Mouse (Mus musculus) adipocyte (in vitro differentiated cells): ENCODE measurements around the gene Siglec1.
A peak's percentile ranks its signal among the peaks of the same experiment; 100 is the strongest.

Source experiments
- DNase-seq: peaks from one replicate; pipeline ENCODE4 v3.0.0-alpha.2; 2016; ENCODE audit warnings: low spot score

Gene Siglec1

DNA sequence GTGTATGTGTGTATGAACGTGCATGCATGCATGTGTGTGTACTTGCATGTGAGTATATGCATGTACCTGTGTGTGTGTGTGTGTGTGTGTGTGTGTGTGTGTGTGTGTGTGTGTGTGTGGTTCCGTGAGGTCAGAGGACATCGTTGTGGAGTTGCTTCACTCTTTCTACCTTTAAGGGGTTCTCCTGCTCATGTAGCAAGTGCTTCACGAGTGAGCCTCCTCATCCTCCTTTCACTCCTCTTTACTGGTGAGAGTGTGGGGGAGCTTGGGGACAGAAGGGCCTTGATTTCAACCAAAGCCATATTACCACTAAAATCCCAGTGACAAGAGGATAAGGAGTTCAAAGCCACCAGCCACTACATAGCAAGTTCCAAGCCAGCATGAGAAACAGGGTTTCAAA lies 10.5 kb upstream of the Siglec1 start:
- DNase-seq = no peak

DNA sequence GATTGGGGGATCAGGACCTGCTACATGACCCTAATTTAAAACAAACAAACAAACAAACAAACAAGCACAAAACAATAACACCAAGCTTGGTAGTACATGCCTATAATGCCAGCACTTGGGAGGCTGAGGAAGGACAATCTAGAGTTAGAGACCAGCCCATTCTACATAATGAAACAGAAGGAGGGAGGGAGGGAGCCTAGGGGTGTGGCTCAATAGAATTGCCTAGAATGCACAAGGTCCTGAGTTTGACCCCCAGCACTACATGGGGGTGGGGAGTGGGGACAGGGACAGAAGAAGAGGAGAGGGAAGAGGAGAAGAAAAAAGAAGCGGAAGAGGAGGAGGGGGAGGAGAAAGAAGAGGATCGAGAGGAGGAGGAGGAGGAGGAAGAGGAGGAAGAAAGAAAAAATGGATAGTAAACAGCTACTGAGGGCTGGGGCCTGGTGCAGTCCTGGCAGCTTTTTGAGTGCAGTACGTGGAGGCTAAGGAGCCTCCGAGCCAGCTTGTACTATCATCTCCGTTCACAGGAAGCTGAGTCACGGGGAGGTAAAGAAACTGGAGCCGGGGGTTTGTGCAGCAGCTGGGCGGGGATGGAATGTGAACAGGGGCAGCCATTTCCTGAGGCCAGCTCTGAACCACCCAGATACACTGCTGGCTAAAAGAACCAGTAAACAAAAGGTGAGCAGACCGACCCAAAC lies 9.7 kb upstream of the Siglec1 start:
- peak; percentile 50 for DNase-seq

DNA sequence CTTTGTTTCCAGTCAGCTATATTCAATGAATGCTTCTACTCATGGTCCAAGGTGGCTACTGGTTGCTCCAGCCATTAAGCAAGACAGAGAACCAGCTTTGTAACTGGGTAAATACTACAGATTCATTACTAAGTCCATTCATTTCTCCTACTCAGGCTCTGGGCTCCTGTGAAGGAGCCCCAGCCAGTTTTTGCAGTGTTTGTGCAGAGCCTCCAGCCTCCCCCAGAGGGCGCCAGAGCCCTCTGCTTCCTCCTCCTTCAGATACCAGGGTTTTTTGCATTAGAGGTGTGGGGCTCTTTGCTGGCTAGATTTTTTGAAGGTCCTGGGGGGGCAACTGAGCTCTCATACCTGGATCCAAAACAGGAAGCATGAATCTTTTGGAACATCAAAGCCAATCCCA lies 8.3 kb upstream of the Siglec1 start:
- DNase-seq = peak; percentile 90

DNA sequence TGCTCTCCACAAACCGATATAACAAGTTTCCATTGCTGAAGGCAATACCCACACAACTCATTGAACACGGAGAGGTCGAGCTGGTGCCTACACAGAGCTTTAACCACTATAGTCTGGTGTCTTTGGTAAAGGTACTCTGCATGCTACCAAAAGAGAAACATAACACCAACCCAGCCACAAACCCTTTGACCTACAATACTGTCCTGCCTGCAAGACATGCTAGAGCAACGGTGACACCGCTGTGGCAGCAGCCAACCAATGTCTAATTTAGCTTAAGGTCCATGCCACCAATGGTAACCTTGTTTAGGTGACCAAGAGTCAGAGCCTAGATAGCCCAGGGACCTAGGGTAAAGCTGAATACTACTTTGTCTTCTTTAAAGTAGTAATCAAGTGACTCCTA lies 7.0 kb upstream of the Siglec1 start:
- peak; percentile 28 for DNase-seq

DNA sequence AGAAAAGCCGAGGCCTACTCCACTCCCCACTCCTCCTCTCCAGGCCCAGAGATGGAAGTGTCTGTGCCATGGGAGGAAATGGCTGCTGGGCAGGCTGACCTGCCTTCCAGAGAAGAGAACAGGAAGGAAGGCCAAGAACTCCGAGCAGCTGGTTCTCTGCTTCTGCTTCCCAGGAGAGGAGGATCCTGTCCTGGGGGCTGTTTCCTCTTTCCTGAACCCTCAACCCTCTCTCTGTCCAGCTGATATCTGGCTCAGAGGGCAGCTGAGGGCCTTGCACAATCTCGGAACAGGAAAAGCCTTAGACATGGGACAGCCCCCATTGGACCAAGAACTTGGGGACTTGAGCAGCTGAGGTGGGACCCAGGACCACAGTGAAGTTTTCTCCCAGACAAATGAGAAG lies 4.3 kb upstream of the Siglec1 start:
- peak; percentile 35 for DNase-seq

DNA sequence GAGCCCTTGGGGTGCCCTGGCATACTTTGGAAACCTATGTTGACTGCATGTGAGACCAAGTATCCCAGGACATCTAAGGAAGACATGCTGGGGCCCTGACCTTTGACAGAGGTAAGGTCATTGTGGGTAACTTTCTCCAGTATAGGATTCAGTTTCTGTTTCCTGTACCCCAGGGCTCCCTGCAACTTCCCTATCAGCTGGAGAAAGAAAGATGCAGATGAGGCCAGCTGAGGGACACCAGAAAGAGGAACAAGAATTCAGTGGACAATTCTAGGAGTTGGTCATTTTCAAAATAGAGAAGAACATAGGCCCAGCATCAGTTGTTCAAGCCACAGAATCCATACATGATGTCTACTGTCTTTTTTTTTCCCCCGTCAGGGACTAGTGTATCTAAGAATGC lies 3.1 kb upstream of the Siglec1 start:
- DNase-seq = no peak

DNA sequence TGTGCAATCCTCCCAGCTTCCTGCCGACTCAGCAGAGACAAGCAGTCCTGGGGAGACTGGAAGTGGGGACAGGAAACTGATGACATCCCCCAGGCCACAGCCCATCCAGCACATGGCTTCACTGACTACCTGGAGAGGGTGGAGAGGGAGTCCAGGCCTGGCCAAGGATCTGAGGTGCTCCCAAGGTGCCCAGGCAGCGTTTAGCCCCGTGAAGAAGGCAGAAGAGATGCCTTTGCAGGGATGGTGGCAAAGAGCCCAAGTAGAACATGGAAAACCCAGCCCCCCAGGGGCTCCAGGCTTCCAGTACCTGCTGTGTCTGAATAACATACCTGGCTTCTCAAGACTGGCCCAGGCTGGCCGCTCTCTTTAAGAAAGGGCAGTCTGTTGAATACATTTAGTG lies 2.0 kb upstream of the Siglec1 start:
- no peak for DNase-seq

DNA sequence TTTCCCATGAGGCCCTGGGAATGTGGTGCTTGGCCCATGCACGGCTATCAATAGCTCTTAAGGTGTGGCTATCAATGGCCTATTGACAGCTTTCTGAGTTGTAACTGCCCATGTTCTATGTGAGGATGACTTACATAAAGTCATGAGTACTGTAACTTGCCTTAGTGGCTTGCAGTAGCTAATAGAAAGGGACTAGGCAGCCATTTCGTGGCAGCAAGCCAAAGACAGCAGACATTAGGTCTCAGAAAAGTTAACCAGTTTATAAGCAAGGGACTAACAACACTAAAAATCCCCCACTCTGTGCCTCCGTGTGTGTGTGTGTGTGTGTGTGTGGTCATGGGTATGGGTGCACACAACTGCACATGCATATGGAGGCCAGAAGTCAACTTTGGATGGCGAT lies 2.4 kb downstream of the Siglec1 start:
- DNase-seq = peak; percentile 49

DNA sequence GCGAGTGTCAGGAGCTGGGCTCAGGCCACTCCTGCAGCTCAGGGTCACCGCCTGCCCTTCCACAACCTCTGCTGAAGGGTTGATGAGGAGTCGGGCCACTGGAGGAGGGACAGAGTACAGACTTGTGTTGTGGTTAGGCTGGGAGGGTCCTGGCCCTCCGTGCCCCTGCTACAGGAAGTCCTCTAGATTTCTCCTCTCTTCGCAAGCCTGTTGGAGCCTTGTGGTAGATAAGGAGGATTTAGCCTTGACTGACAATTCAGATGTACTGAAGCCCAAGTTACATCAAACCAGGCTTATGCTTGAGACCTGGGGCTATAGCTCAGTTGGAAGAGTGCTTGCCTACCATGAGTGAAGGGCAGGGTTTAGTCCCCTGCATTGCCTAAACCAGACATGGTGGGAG lies 6.1 kb downstream of the Siglec1 start:
- DNase-seq = no peak

DNA sequence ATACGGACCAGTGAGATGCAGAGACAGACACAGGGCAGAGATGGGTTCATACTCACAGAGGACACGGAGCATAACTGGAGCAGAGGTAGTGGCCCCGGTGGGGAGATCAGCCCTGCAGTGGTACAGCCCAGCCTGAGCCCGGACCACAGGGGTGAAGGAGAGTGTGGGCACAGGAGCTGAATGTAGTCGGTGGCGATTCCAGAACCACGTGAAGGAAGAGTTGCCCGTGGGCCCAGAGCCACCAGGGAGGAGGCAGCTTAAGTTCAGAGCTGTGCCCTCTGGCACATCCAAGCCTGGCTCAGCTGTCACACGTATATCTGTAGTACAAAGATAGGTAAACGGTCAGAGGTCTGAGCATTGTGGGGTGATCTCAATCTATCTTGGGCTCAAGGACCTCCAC lies 14.0 kb downstream of the Siglec1 start:
- no peak for DNase-seq

DNA sequence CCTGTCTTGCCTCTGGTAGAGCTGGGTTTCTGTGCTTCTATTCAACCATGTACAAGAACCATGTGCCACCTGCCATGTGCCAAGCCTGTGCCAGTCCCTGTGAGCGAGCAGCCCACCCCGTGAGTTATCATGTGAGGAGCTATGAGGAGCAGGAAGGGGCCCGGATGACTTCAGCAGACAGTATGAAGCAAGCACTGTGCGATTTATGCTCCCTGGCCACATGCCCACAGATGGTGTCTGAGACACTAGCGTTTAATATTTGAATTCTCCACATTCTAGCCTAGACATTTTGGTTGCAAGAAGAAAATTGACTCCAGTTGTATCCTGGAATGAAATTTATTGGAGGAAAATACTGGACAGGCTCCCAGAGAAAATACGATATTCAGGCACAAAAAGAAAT lies 19.1 kb downstream of the Siglec1 start:
- DNase-seq = peak; percentile 57

DNA sequence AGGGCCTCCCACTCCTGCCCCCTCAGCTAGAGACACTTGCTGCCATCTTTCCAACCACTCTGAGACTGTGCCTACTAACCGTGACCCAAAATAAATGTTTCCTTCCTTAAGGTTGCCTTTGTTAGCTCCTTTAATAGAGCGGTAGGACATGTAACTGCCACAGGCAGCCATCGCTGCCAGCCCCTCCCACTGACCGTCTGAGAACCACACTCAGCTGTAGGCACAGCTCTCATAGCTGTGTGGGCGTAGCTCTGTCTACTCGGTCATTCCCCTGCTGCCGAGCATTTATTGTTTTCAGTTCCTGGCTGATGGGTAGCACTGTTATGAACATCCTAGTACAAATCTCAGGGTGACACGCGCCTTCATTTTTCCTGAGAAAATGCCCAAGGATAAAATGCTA lies 20.2 kb downstream of the Siglec1 start:
- no peak for DNase-seq

DNA sequence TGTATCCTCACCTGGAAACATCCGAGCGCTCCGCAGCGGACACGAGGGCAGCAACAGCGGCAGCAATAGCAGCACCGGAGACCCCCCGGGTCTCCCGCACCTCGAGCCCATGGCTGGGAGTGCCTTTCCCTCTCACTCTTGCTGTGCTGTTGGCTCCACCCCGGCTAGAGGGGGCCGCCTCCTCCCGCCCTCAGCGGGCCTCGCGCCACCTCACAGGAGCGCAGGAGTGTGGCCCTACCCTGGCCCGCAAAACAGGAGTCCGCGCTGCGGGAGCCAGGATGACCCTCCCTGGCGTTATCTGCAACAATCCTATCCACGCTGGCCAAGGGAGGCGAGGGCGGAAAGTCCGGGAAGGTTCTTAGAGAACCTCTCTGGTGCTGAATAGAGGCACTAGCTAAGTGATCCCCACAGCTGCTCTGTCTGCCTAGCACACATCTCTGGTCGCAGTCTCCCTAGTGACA lies 23.1 kb downstream of the Siglec1 start, which contains the start of gene Adam33:
Gene Adam33, minus strand, starts transcription at position 411 of the 461 bp plus-strand sequence.
- no peak for DNase-seq

DNA sequence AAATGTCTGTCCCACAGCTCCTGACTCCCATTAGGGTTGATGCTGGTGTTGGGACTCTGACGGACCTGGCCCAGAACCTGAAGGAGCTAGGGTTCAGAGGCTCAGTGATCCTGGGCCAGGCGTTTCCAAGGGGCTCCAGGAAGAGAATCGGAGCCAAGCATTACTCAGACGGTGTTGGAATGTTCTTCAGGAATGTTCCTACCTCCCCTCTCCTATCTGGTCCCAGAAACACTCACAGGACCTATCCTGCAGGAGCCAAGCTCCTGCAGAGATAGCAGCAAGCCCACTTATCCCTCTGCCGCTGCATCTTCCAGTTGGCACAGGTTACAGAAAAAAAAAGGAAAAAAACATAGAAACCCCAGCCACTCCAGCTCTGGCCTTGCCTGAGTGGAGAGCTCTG lies 25.0 kb downstream of the Siglec1 start:
- DNase-seq = no peak

DNA sequence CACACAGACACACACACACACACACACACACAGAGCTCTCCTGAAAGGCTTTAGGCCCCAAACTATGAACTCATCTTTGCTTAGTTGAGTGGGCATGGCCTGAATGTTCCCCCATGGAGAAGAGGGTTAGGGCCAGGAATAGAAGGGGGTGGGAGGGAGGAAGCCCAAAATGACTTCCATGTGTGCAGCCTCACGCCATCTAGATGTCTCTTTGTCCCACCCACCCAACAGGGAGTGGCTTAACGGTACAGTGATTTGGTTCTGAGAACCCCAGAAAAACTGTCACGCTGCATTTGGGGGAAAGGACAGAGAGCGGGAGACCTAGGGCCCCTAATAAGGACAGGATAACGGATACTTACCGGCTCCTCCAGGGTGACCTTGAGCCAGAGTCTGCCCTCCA lies 25.8 kb downstream of the Siglec1 start:
- peak; percentile 26 for DNase-seq

DNA sequence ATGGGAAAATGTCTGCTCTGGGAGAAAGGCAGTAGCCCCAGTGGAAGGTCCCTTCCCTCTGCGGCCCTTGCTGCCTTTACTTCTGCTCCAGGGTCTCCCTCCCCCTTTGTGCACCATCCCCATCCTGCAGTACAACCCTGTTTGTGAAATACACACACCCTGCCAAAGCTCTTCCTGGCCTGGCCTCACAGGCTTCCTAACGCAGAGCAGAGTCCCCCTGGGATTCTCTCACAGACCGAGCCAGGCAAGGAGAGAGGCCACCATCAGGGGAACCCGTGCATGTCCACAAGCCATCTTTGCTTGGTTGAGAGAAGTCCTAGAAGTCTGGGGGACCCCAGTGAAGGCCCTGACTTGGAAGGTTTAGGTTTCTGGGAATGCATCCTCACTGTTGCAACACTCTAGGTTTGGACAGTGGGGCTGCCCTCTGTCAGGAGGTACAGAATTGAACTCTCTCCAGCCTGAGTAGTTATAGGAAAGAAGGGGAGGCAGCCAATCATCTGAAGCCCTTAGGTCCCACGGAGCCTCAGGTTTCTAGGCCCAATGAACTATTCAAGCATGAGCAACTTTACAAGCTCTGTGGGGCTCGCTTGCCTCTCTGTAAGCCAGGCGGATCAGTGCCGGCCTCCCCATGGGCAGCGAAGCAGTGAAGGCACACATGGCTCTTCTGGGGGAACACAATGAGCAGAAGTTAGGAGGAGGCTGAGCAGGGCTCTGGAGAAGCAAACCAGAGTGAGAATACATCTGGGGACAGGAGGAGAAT lies 26.6 kb downstream of the Siglec1 start:
- DNase-seq = peak; percentile 92

DNA sequence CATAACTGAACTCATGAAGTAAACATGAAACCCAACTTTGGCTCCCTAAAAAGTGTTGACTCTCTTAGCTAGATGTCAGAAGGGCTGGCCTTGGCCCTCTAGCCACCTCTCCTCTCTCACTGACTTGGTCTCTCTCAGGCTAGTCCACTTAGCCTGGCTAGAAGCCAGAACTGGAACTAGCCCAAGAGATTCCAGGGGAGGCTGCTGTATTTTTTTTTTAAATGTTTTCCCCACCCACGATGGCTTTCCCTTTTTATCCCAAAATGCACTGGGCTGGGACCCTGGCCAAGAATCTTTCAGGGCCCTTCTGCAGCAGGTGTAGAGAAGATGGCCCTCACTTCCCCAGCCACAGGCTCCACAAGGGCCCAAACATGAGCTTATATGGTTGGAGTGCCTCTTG lies 27.2 kb downstream of the Siglec1 start:
- DNase-seq = peak; percentile 97

DNA sequence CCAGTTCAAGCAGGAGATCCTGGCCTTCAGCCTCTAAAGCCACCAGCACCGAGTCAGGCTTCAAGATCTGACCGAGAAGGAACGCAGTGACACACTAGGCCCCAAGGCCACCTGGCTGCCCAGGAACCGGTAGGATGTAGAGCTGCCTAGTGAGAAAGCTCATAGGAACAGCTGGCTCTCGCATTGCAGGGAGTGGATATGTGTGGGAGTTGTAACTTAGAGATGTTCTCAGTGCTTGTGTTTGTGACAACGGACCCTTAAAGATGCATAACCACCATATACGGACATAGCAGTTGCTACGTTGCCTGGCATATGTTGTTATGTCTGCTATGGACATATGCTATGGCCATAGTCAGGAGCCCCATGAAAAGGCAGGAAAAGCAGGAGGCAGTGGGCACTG lies 27.9 kb downstream of the Siglec1 start:
- no peak for DNase-seq

DNA sequence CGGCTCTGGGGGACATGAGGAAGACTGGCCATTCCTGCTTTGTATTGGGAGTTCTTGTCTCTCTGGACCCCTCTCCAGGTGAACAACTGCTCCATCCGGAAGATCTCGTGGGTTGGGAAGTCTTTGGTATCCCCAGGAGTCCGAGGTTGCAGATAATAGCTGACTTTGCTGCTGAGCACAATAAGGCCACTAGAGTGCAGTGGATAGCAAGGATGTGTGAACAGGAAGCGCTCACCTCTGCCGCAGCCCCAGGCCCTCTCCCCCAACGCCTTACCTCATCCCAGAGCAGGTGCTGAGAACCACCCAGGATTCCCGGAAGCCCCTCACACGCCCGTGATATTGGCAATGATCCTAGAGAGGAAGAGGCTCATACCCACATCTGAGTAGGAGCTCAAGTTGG lies 30.4 kb downstream of the Siglec1 start:
- peak; percentile 43 for DNase-seq

DNA sequence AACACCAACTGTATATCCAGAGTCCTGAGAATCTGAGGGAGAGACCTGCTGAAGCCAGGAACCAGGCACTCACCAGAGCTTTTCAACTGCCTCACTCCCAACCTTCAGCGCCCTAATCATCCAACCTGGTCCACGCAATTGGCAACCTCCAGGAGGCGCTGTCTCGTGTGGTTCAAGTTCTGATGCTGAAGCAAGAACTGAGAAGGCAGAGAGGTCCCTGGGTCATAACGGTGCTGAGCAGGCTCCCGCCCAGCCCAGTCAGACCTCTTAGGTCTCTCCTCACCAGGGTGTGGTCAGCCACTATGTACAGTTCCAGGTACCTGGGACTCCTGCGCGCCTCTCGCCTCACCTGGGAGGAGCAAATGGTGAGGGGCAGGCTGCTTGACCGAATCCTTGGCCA lies 30.9 kb downstream of the Siglec1 start:
- no peak for DNase-seq

DNA sequence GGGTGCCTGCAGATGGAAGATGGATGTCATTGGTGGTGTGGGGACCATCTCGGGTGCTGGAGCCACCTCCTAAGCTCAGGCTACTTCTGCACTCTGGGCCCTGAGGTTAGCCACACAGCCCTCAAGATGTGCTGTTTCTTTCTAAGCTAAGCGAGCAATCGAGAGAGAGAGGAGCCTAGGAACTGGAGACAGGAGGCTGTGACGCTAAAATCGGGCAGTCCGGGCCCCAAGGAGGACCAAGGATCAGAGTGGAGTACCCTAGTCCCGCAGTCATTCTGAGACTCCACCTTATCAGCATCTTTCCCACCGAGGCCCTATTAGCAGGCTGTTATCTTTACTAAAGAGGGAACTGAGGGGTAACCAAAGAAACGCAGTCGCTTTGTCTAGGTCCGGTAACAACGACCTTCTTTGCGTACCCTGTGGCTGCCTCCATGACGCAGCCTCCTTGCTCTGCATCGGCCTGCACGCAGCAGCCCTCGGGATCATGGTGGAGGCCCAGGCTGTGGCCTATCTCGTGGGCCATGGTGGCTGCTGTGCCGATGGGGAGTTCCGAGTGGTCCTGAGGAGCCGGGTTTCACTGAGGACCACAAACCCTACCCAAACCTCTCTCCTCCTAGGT lies 31.8 kb downstream of the Siglec1 start:
- no peak for DNase-seq

DNA sequence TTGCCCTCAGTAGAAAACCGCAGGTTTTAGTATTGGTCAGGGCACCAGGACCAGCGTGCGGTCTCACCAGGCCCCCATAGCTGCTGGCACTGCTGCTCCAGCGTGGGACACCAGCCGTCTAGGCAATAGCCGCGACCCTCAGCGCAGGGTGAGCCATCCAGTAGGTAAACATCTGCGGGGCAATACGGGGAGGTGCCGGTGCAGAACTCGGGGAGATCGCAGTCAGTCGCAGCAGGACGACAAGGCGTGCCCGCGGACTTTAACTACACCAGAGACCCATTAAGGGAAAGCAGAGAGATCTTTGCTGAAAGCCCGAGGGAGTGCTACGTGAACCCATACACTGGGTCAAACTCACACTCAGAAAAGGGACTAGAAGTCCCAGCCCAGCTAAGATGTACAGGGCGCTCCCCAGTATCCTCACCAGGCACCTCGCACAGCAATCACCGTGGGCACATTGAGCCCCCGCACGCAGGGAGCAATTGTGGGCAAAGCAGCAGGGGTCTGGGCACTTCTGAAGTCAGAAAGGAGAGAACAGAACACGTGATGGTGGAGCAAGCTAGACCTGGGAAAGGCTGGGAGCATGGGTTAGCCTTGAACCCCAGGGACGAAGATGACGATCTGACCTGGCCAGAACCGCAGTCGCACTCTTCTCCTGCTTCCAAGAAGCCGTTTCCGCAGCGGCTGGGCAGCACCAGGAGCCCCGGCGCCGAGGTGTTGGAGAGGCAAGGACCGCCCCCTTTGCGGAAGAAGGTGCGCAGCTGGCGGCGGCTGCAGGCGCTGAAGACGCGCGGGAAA lies 32.5 kb downstream of the Siglec1 start:
- no peak for DNase-seq
